Mouse (Mus musculus) megakaryocyte, embryonic 14.5 days (primary cell): ENCODE results near the gene Rnf157. TPM values are rescaled to one million over a fixed set of nuclear protein-coding genes. Genes with fewer than 3 reads are reported as not detected.

ENCODE experiments used
- H3K27me3 ChIP-seq: replicated peaks from 2 replicates; pipeline ENCODE3; 2012; ENCODE audit warnings: inconsistent platforms
- H3K36me3 ChIP-seq: replicated peaks from 2 replicates; pipeline ENCODE3; 2012; ENCODE audit warnings: low read length, inconsistent platforms, mixed read lengths
- H3K4me1 ChIP-seq: 2 replicates; pipeline ENCODE4 v1.6.1; 2012; ENCODE audit warnings: inconsistent platforms
- H3K4me3 ChIP-seq: replicated peaks from 2 replicates; pipeline ENCODE3; 2012; ENCODE audit warnings: moderate library complexity, mild to moderate bottlenecking, inconsistent platforms
- H3K9me3 ChIP-seq: 2 replicates; pipeline ENCODE4 v1.6.1; 2012; ENCODE audit warnings: inconsistent platforms
- FLI1 ChIP-seq: IDR thresholded peaks from 2 replicates; pipeline ENCODE4 v1.6.1; 2012; ENCODE audit warnings: low read length, inconsistent platforms, mixed read lengths
- GATA1 ChIP-seq: IDR thresholded peaks from 3 replicates; pipeline ENCODE4 v1.6.1; 2012; ENCODE audit warnings: mixed read lengths, low read length, inconsistent platforms, borderline replicate concordance
- polyA plus RNA-seq: library from polyadenylated mRNA; stranded (reverse); fragments of >175 nt; gene quantifications from 2 replicates; pipeline ENCODE4 v1.2.3, GENCODE M21; 2012; ENCODE audit warnings: low replicate concordance; ENCODE audit not compliant: insufficient read depth

Rnf157 gene
- polyA plus RNA-seq, 1 experiment = 1.8 TPM

- Histone ChIP-seq H3K27me3 (peaks cover 82% of the 10 kb centered on the region), H3K4me3 (no peak overlapping the region), H3K9me3 (no peaks in the 10 kb centered on the region), H3K36me3 (no peaks in the 10 kb centered on the region), H3K4me1 (peaks cover 19% of the 10 kb centered on the region)
- TF ChIP-seq FLI1 (no peak), GATA1 (no peak)
These were observed 83.3 kb downstream of the Rnf157 start for GRCm38 (mm10) chr11:116329314-116330210.

DNA sequence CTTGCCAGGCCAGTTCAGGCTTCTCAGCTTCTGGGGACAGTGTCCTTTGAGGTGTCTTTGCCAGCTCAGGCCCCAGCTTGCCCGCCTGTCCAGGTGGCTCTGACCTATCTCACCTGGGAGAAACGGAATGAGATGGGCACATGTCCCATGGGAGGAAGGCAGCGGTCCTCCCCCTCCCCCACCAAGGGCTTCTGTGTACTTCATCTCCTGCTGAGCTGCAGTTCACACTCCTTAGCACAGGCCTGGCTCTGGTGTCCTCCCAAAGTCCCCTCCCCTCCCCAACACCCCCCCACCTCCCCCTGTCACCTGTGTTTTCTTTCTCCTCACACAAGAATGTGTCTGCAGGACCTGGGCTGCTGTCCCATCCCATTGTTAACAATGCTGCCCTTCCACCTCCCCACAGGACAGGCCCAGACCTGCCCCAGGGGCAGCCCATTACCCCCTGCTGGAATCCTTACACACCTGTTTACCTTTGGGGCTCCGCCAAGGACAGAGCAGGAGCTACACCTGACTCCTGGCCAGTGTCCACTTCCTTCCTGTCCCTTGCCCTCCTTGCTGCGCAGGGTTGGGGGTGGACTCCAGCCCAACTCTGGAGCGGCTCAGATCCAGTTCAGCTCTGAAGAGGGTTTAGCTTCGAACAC lies 85.7 kb downstream of the Rnf157 start:
- H3K4me3 ChIP-seq = no peak overlapping the region
- no peaks in the 10 kb centered on the region for H3K36me3 ChIP-seq
- H3K9me3 ChIP-seq = no peaks in the 10 kb centered on the region
- no peak for TF ChIP-seq GATA1
- H3K27me3 ChIP-seq = peaks cover 77% of the 10 kb centered on the region
- H3K4me1 ChIP-seq = peaks cover 11% of the 10 kb centered on the region

- peak overlapping the region; percentile 93 for H3K4me3 ChIP-seq
- TF ChIP-seq GATA1 (no peak), FLI1 (no peak)
- H3K27me3 ChIP-seq = peaks cover 63% of the 10 kb centered on the region
These were observed 93.8 kb downstream of the Rnf157 start for GRCm38 (mm10) chr11:116318719-116319659.

GRCm38 (mm10) chr11:116312359-116312758 lies 100.5 kb downstream of the Rnf157 start:
- Histone ChIP-seq H3K27me3 (peaks cover 18% of the 10 kb centered on the region), H3K4me1 (peaks cover 44% of the 10 kb centered on the region), H3K36me3 (no peaks in the 10 kb centered on the region), H3K9me3 (peaks cover 5% of the 10 kb centered on the region), H3K4me3 (no peak overlapping the region)
- TF ChIP-seq GATA1 (no peak), FLI1 (no peak)

More at GRCm38 (mm10) chr11:116318719-116319659, 93.8 kb downstream of the Rnf157 start:
- Histone ChIP-seq H3K36me3 (no peaks in the 10 kb centered on the region), H3K4me1 (peaks cover 30% of the 10 kb centered on the region), H3K9me3 (peaks cover 8% of the 10 kb centered on the region)

DNA sequence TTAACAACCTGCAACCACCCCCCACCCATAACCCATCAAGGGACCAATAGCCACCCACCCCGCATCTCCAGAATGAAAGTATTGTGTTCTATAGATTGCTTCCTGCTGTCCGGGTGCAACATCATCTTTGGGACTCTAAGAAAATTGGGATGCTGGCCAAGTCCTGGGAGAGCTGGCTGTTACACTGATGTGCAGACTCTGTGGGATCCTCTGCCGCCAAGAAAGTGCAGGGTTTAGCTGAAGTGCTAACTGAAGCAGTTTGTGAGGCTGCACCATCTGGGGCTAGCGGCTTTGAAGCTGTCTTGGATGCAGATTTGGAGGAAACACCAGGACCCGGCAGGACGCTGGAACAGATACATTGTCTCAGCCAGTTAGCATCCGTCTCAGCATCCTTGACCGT lies 101.7 kb downstream of the Rnf157 start:
- H3K4me1 ChIP-seq = peaks cover 47% of the 10 kb centered on the region
- H3K9me3 ChIP-seq = no peaks in the 10 kb centered on the region
- no peak for TF ChIP-seq FLI1
- no peak for TF ChIP-seq GATA1
- H3K27me3 ChIP-seq = peaks cover 14% of the 10 kb centered on the region
- no peak overlapping the region for H3K4me3 ChIP-seq
- no peaks in the 10 kb centered on the region for H3K36me3 ChIP-seq

DNA sequence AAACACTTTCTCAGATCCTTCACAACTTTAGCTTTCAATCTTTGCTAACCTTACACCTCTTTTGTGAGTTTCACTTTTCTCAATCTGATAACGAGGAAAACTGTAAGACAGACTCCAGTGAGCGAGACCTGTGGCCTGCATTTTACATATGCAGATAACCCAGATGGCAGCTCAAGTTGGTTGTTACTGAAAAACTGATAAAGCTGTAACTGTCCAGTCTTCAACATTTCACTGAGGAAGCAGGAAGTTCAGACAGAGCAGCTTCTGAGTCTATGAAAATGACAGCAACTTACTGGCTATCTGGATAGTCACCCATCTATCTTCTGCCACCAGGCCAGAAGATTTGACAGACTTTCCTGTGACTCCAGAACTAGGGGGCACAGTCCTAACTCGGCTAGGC lies 103.2 kb downstream of the Rnf157 start:
- TF ChIP-seq FLI1 (no peak), GATA1 (no peak)
- H3K4me3 ChIP-seq = peak overlapping the region; percentile 38
- no peaks in the 10 kb centered on the region for H3K27me3 ChIP-seq

DNA sequence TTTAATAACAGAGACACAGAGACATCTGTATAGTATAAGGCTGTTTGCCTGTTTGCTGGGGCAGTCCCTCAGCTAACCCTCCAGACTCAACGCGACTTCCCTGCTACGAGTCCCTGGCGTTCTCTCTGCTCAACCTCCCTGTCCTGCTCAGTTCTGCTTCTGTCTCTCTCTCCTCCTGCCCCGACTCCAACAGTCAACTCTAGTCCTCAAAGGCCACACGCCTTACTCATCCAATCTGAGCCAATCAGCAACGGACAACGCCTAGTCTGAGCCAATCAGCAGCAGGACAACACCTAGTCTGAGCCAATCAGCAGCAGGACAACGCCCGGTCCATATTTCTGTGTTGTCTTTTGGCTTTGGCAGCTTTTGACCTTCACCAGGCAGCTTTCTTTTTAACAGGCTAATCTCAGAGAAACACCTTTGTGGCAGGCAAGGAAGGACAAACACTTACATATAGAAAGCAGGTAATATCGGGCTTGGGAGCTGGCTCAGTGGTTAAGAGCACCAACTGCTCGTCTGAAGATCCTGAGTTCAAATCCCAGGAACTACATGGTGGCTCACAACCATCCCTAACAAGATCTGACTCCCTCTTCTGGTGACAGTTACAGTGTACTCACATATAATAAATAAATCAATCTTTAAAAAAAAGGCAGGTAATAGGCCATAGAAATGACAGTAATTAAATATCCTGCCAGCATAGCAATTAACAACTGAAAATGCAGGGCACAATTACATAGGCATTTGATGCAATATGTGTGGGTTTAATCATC lies 104.9 kb downstream of the Rnf157 start:
- Histone ChIP-seq H3K27me3 (no peaks in the 10 kb centered on the region), H3K4me3 (no peak overlapping the region)

More for the DNA sequence above, 103.2 kb downstream of the Rnf157 start:
- H3K9me3 ChIP-seq = no peaks in the 10 kb centered on the region
- H3K36me3 ChIP-seq = peaks cover 8% of the 10 kb centered on the region
- peaks cover 45% of the 10 kb centered on the region for H3K4me1 ChIP-seq

DNA sequence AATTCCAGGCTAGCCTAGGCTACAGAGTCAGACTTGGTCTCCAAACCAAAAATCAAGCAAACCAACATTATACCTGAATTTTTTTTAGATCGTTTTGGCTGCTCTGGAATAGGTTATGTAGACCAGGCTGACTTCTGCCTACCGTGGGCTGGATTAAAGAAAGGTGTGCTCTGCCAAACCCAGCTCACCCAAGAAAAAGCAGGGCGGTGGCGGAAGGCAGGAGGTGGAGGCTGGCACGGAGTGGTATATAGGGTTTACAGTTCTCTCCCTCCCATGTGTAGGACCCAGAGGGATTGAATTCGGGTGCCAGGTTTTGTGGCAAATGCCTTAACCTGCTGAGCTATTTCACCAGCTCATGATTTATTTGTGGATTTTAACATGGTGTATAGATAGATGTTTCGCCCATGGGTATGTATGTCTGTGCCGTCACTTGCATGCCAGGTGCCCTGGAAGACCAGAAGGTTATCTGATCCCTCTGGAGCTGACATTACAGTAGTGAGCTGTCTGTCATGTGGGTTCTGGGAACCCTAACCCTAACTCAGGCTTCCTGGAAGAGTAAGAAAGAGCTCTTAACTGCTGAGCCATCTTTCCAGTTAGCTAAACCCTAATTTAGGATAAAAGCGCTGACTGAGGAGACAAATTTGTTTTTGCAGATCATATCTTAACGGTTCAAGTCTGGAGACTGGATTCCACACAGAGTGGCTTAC lies 105.7 kb downstream of the Rnf157 start, which contains the start of gene Exoc7:
Exoc7 (minus strand) TSS at position 215 of the 707 bp plus-strand sequence.
- H3K36me3 ChIP-seq = peaks cover 32% of the 10 kb centered on the region
- H3K4me1 ChIP-seq = peaks cover 37% of the 10 kb centered on the region
- H3K9me3 ChIP-seq = peaks cover 1% of the 10 kb centered on the region; the same call in 1 of the 2 replicates
- peak within 1 kb of the TSS; percentile 99 for H3K4me3 ChIP-seq
- no peaks in the 10 kb centered on the region for H3K27me3 ChIP-seq
- TF ChIP-seq GATA1 = no peak
- TF ChIP-seq FLI1 = no peak

More for the DNA sequence above, 104.9 kb downstream of the Rnf157 start:
- Histone ChIP-seq H3K4me1 (peaks cover 44% of the 10 kb centered on the region), H3K9me3 (no peaks in the 10 kb centered on the region), H3K36me3 (peaks cover 24% of the 10 kb centered on the region)
- TF ChIP-seq FLI1 = no peak
- no peak for TF ChIP-seq GATA1
